Mouse (Mus musculus) ES-E14 (cell line): ENCODE data around the gene Gadl1. TPM values are rescaled to one million over a fixed set of nuclear protein-coding genes. Genes with fewer than 3 reads are reported as not detected.

Source experiments
- DNase-seq: peaks from one replicate; pipeline ENCODE4 v3.0.0-alpha.2; 2013; ENCODE audit warnings: low read depth, low spot score
- H3K27ac ChIP-seq: 2 replicates; pipeline ENCODE4 v1.5.1; 2012; ENCODE audit warnings: low read depth, mild to moderate bottlenecking, low read length, moderate library complexity, mixed read lengths; ENCODE audit not compliant: poor library complexity, insufficient read depth, severe bottlenecking
- H3K36me3 ChIP-seq: 2 replicates; pipeline ENCODE4 v1.6.1; 2012; ENCODE audit warnings: mild to moderate bottlenecking, low read length, moderate library complexity, mixed read lengths; ENCODE audit not compliant: control insufficient read depth, poor library complexity, insufficient read depth, severe bottlenecking
- H3K4me1 ChIP-seq, 2 experiments: fragments of 150-350 bp in 1 of 2; sonication (generic) in 1 of 2; 2 replicates each; pipeline ENCODE4 v1.6.1; 2012; ENCODE audit warnings: low read length in 2 of 2, mild to moderate bottlenecking in 1 of 2, mixed read lengths in 1 of 2; ENCODE audit not compliant: control insufficient read depth in 2 of 2, insufficient read depth in 2 of 2, poor library complexity in 1 of 2
- H3K4me3 ChIP-seq, 2 experiments: fragments of 150-350 bp in 1 of 2; sonication (generic) in 1 of 2; 2 replicates each; pipeline ENCODE4 v1.5.1; 2012; ENCODE audit warnings: low read length in 2 of 2, low read depth in 1 of 2, mild to moderate bottlenecking in 1 of 2, mixed read lengths in 1 of 2; ENCODE audit not compliant: insufficient read depth in 1 of 2, poor library complexity in 1 of 2, severe bottlenecking in 1 of 2
- H3K9ac ChIP-seq: 2 replicates; pipeline ENCODE4 v1.6.1; 2012; ENCODE audit warnings: low read depth, mild to moderate bottlenecking, low read length, mixed read lengths; ENCODE audit not compliant: poor library complexity, insufficient read depth, severe bottlenecking
- H3K9me3 ChIP-seq: fragments of 150-350 bp; sonication (generic); 2 replicates; pipeline ENCODE4 v1.6.1; 2012; ENCODE audit warnings: low read depth, mild to moderate bottlenecking, low read length; ENCODE audit not compliant: control insufficient read depth, insufficient read depth
- CHD2 ChIP-seq: IDR thresholded peaks from 2 replicates; pipeline ENCODE4 v1.6.1; 2014; ENCODE audit warnings: mild to moderate bottlenecking, low read depth, low read length, inconsistent platforms
- HCFC1 ChIP-seq: IDR thresholded peaks from 2 replicates; pipeline ENCODE4 v1.6.1; 2012; ENCODE audit warnings: low read length, inconsistent platforms, borderline replicate concordance; ENCODE audit not compliant: insufficient read depth
- MAFK ChIP-seq: IDR thresholded peaks from 2 replicates; pipeline ENCODE4 v1.6.1; 2014; ENCODE audit warnings: mild to moderate bottlenecking, low read depth, low read length, inconsistent platforms; ENCODE audit not compliant: insufficient read depth
- ZC3H11A ChIP-seq: IDR thresholded peaks from 2 replicates; pipeline ENCODE4 v1.6.1; 2012; ENCODE audit warnings: low read depth, mild to moderate bottlenecking, inconsistent platforms, low read length, borderline replicate concordance
- ZNF384 ChIP-seq: IDR thresholded peaks from 2 replicates; pipeline ENCODE4 v1.6.1; 2012; ENCODE audit warnings: low read depth, low read length, inconsistent platforms
- in situ Hi-C, 2 experiments: fragments of 600-800 bp; cut with MboI; formaldehyde crosslinking; loops; one replicate each; pipeline ENCODE4 v1.15.1; 2025; ENCODE audit warnings: low sequenced_read_pairs in 2 of 2, inconsistent platforms in 1 of 2; ENCODE audit not compliant: unreplicated experiment in 2 of 2
- total RNA-seq: library from RNA; depleted of rRNA; stranded (reverse); fragments of 300-350 nt; gene quantifications from 2 replicates; pipeline ENCODE4 v1.2.3, GENCODE M21; 2012

Gadl1 gene
- total RNA-seq, 1 experiment = not detected

- Histone ChIP-seq H3K9me3 (no peaks in the 10 kb centered on the region), H3K27ac (no peak overlapping the region), H3K36me3 (no peaks in the 10 kb centered on the region), H3K4me1 (no peaks in the 10 kb centered on the region), H3K9ac (no peak overlapping the region), H3K4me3 (no peak overlapping the region)
- TF ChIP-seq ZNF384 = no peak
- in situ Hi-C loops = no loop called here
- no peak for DNase-seq
Observed at GRCm38 (mm10) chr9:116114339-116114738, 205.1 kb downstream of the Gadl1 start.

- no peak for TF ChIP-seq MAFK
- TF ChIP-seq CHD2 = no peak
- no peak for TF ChIP-seq ZC3H11A
- no peak for TF ChIP-seq HCFC1
- TF ChIP-seq ZNF384 = no peak
- no peak for DNase-seq
- no peaks in the 10 kb centered on the region for H3K36me3 ChIP-seq
- H3K9me3 ChIP-seq = no peaks in the 10 kb centered on the region
- H3K27ac ChIP-seq = no peak overlapping the region
- no peak overlapping the region for H3K9ac ChIP-seq
- no peak overlapping the region for H3K4me3 ChIP-seq
- H3K4me1 ChIP-seq = no peaks in the 10 kb centered on the region
- in situ Hi-C loops = no loop called here
Observed at GRCm38 (mm10) chr9:116115875-116116274, 206.6 kb downstream of the Gadl1 start.

- H3K4me1 ChIP-seq = no peaks in the 10 kb centered on the region
- H3K9ac ChIP-seq = no peak overlapping the region
- no peaks in the 10 kb centered on the region for H3K9me3 ChIP-seq
- H3K4me3 ChIP-seq = no peak overlapping the region
- TF ChIP-seq ZC3H11A = no peak
- TF ChIP-seq CHD2 = no peak
- no peak for TF ChIP-seq ZNF384
- TF ChIP-seq MAFK = no peak
- no peak for TF ChIP-seq HCFC1
- H3K27ac ChIP-seq = no peak overlapping the region
- H3K36me3 ChIP-seq = no peaks in the 10 kb centered on the region
- DNase-seq = no peak
- in situ Hi-C loops = no loop called here
Observed at GRCm38 (mm10) chr9:116118332-116118872, 209.1 kb downstream of the Gadl1 start.

GRCm38 (mm10) chr9:116119990-116120389 is 210.7 kb downstream of the Gadl1 start:
- Histone ChIP-seq H3K9me3 (no peaks in the 10 kb centered on the region), H3K4me3 (no peak overlapping the region), H3K9ac (no peak overlapping the region), H3K4me1 (no peaks in the 10 kb centered on the region), H3K36me3 (no peaks in the 10 kb centered on the region), H3K27ac (no peak overlapping the region)
- in situ Hi-C loops = no loop called here
- no peak for DNase-seq
- TF ChIP-seq CHD2 (no peak), HCFC1 (no peak), ZNF384 (no peak), MAFK (no peak)

GRCm38 (mm10) chr9:116121472-116121871 is 212.2 kb downstream of the Gadl1 start:
- Histone ChIP-seq H3K9me3 (no peaks in the 10 kb centered on the region), H3K4me3 (no peak overlapping the region), H3K36me3 (no peaks in the 10 kb centered on the region), H3K27ac (no peak overlapping the region), H3K9ac (no peak overlapping the region), H3K4me1 (no peaks in the 10 kb centered on the region)
- in situ Hi-C loops = no loop called here
- TF ChIP-seq ZC3H11A = no peak
- TF ChIP-seq CHD2 = no peak
- no peak for TF ChIP-seq HCFC1
- DNase-seq = no peak
